Mouse (Mus musculus) T-helper 1 cell (primary cell): ENCODE measurements around the gene Slco3a1.

Experiments used
- in situ Hi-C: fragments of 300-600 bp; cut with MboI, MseI; formaldehyde crosslinking; loops from one replicate; pipeline ENCODE4 v1.15.1; 2025; ENCODE audit warnings: high pct_unique_total_duplicates

Slco3a1 gene

GRCm38 (mm10) chr7:74313279-74314105, 241.1 kb downstream of the Slco3a1 start:
- in situ Hi-C loops, result no loop called here

GRCm38 (mm10) chr7:74311536-74311935, 243.0 kb downstream of the Slco3a1 start:
- in situ Hi-C loops, result no loop called here

- in situ Hi-C loops, result no loop called here
These were observed 250.8 kb downstream of the Slco3a1 start for GRCm38 (mm10) chr7:74303611-74304300.

- in situ Hi-C loops, result no loop called here
These were observed 251.5 kb downstream of the Slco3a1 start for GRCm38 (mm10) chr7:74303081-74303480.

- in situ Hi-C loops, result no loop called here
These were observed 268.0 kb downstream of the Slco3a1 start for GRCm38 (mm10) chr7:74286531-74286930.

- in situ Hi-C loops, result no loop called here
These were observed 274.2 kb downstream of the Slco3a1 start for GRCm38 (mm10) chr7:74280371-74280770.

GRCm38 (mm10) chr7:74279356-74279755, 275.2 kb downstream of the Slco3a1 start:
- in situ Hi-C loops, result no loop called here

GRCm38 (mm10) chr7:74270089-74270394, 284.5 kb downstream of the Slco3a1 start:
- in situ Hi-C loops, result no loop called here

- in situ Hi-C loops, result no loop called here
These were observed 285.1 kb downstream of the Slco3a1 start for GRCm38 (mm10) chr7:74269283-74270088.

GRCm38 (mm10) chr7:74266511-74267168, 287.9 kb downstream of the Slco3a1 start:
- in situ Hi-C loops, result no loop called here

GRCm38 (mm10) chr7:74256291-74256690, 298.3 kb downstream of the Slco3a1 start:
- in situ Hi-C loops, result no loop called here

GRCm38 (mm10) chr7:74252066-74252465, 302.5 kb downstream of the Slco3a1 start:
- in situ Hi-C loops, result no loop called here

- in situ Hi-C loops, result no loop called here
These were observed 313.3 kb downstream of the Slco3a1 start for GRCm38 (mm10) chr7:74241236-74241635.

- in situ Hi-C loops, result no loop called here
These were observed 314.0 kb downstream of the Slco3a1 start for GRCm38 (mm10) chr7:74240459-74241172.
